Mouse (Mus musculus) lung, postnatal 10 days (tissue): ENCODE measurements at regions not wholly inside any gene's neighbourhood (a gene's known extent, or its start where the extent isn't known, plus 50 kb on each side); places are given as distances from the start of the nearest gene placed in this dataset.

ENCODE experiments used
- DNase-seq: peaks from one replicate; pipeline ENCODE4 v3.0.0; 2021

DNA sequence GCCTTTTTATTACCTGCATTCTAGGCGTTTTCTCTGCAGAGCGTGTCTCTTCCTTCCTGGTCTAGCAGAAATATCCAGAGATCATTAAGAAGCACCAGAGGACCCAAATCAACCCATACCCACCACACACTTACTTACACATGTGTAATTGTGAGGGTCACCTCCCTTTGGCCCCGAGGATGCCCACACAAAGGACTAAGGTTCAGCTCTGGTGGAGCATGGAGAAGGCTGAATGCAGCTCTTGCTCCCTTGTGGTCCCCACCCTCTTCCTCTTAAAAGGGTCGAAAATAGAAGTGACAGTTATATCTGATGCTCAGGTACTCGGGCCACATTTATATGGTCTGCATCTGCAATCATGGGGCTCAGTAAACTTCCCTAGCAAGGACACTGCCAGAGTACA lies 164.5 kb upstream of the Glra1 start:
- no peak for DNase-seq

DNA sequence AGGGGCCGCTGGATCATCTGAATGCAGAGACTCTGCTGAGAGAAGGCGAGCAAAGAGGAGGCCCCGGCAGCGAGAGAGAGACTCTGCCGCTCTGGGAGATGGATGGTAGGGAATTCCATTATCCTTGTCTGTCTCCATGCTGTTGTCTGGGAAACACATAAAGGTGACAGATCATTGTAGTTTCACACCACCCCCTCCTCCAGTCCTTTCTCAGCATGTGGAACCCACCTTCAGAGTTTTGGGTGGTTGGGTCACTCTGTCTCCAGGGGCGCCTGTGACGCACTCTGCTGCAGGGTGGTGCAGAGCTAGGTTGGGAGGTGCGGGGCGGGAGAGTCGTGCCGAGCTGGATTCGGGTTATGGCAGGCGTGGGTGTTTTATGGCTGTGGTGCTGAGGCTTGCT lies 164.1 kb upstream of the Glra1 start:
- DNase-seq: no peak

DNA sequence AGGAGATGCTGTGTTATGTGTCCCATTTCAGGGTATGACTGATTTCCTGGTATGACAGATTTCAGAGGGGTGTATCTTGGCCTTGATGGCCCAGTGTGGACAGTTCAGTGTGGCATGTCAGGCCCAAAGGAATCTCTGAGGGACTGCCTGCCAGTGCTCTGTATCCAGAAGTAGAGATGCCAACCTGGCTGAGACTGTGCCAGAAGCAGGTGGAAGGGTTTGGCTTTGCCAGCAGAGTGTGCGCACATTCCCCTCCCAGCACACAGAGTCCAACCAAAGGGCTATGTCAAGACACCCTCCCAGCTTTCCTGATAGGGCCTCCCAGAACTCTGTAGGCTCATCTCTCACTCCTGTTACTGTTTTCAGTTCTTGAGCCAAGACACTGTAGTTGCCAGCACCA lies 156.8 kb upstream of the Glra1 start:
- DNase-seq: no peak
